Mouse (Mus musculus) stomach, postnatal 0 days (tissue): ENCODE data around the gene Col23a1. TPM values are rescaled to one million over a fixed set of nuclear protein-coding genes. Genes with fewer than 3 reads are reported as not detected.
A peak's percentile ranks its signal among the peaks of the same experiment; 100 is the strongest.
"Not testable (repeated sequence)": the region's sequence is repeated elsewhere in the genome, so short reads cannot be mapped to it uniquely, and the experiment has no call there.

Source experiments
- ATAC-seq: fragments of 200-750 bp; cut with Nextera tagmentation; 2 replicates; pipeline ENCODE4 v1.8.0; 2017; ENCODE audit not compliant: low FRiP score, low TSS enrichment
- DNase-seq: peaks from one replicate; pipeline ENCODE4 v3.0.0-alpha.2; 2016; ENCODE audit warnings: low spot score
- H3K27ac ChIP-seq: fragments of 300-500 bp; sonication (generic); replicated peaks from 2 replicates; pipeline ENCODE4 v1.5.1; 2014; ENCODE audit warnings: mild to moderate bottlenecking, control low read depth
- H3K27me3 ChIP-seq: fragments of 300-500 bp; sonication (generic); 2 replicates; pipeline ENCODE4 v1.6.1; 2014; ENCODE audit warnings: low read length; ENCODE audit not compliant: control insufficient read depth, insufficient read depth
- H3K36me3 ChIP-seq: fragments of 300-500 bp; sonication (generic); 2 replicates; pipeline ENCODE4 v1.6.1; 2014; ENCODE audit warnings: low read length, mixed read lengths; ENCODE audit not compliant: control insufficient read depth, insufficient read depth
- H3K4me1 ChIP-seq: fragments of 300-500 bp; sonication (generic); replicated peaks from 2 replicates; pipeline ENCODE4 v1.6.1; 2014; ENCODE audit warnings: antibody characterized with exemption; ENCODE audit not compliant: control insufficient read depth, insufficient read depth
- H3K4me2 ChIP-seq: fragments of 300-500 bp; sonication (generic); replicated peaks from 2 replicates; pipeline ENCODE4 v1.6.1; 2014; ENCODE audit warnings: low read depth, mild to moderate bottlenecking, control low read depth, moderate library complexity
- H3K4me3 ChIP-seq: fragments of 300-500 bp; sonication (generic); 2 replicates; pipeline ENCODE4 v1.5.1; 2014; ENCODE audit warnings: low read depth, low read length, control low read depth
- H3K9ac ChIP-seq: fragments of 300-500 bp; sonication (generic); 2 replicates; pipeline ENCODE4 v1.6.1; 2014; ENCODE audit warnings: mild to moderate bottlenecking, low read length, control low read depth, mixed read lengths
- H3K9me3 ChIP-seq: fragments of 300-500 bp; sonication (generic); 2 replicates; pipeline ENCODE4 v1.6.1; 2016; ENCODE audit warnings: low read length; ENCODE audit not compliant: control insufficient read depth
- CTCF ChIP-seq: IDR thresholded peaks from 2 replicates; pipeline ENCODE4 v1.5.1; 2016; ENCODE audit warnings: antibody characterized with exemption, low read depth, mild to moderate bottlenecking, moderate library complexity
- EP300 ChIP-seq: optimal IDR thresholded peaks from 2 replicates; pipeline ENCODE3; 2016; ENCODE audit warnings: antibody characterized with exemption
- WGBS: fragments of 180-500 bp; shearing (Covaris S2); extraction: QIAGEN DNeasy Blood & Tissue Kit; methylation state at CpG from one replicate; pipeline ENCODE4 v1.1.7; 2014; 5-methylcytosine and 5-hydroxymethylcytosine counted together
- polyA plus RNA-seq: library from polyadenylated mRNA; unstranded; fragments of >200 nt; fragmentation: Nextera tagmentation; extraction: Ambion mirVana; gene quantifications from 2 replicates; pipeline ENCODE4 v1.2.1, GENCODE M21; 2015

Col23a1 gene
- polyA plus RNA-seq, 1 experiment from 2014 or later: 2.5 TPM

GRCm38 (mm10) chr11:51614256-51614655 lies 324.5 kb downstream of the Col23a1 start:
- TF ChIP-seq EP300 (no peak), CTCF (no peak; the same call in 1 of the 2 replicates)
- Histone ChIP-seq H3K36me3 (no peaks in the 10 kb centered on the region), H3K27ac (peak overlapping the region; percentile 93), H3K4me3 (no peak overlapping the region), H3K9ac (no peak overlapping the region), H3K4me1 (peaks cover 3% of the 10 kb centered on the region; the same call in 1 of the 2 replicates), H3K9me3 (no peaks in the 10 kb centered on the region), H3K4me2 (no peak overlapping the region), H3K27me3 (no peaks in the 10 kb centered on the region)
- DNase-seq (no peak), ATAC-seq (no peak)
- 70% methylated on average over 8 of the region's 8 CpGs for WGBS

DNA sequence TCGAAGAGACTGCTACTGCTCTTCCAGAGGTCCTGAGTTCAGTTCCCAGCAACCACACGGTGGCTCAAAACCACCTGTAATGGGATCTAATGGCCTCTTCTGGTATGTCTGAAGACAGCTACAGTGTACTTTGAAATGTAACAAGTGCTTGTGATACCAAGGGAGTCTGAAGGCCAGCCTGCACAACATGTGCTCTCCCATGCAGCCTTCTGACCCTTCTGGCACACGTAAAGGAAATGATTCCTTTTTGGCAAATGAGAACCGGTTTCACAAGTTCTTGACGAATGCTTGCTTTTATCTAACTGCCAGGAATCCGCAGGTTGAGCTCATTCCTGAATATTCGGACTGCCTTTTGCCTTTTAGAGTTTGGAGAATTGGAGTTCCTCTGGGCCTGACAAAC lies 325.4 kb downstream of the Col23a1 start:
- no peaks in the 10 kb centered on the region for H3K36me3 ChIP-seq
- WGBS: 11% methylated on average over 7 of the region's 7 CpGs
- TF ChIP-seq EP300 (no peak), CTCF (no peak)
- no peaks in the 10 kb centered on the region for H3K27me3 ChIP-seq
- H3K4me1 ChIP-seq: peaks cover 3% of the 10 kb centered on the region
- peak overlapping the region; percentile 51 for H3K9ac ChIP-seq
- DNase-seq (peak; percentile 57), ATAC-seq (peak; percentile 36; the same call in 1 of the 2 replicates)
- H3K4me2 ChIP-seq: peak overlapping the region; percentile 53
- H3K9me3 ChIP-seq: no peaks in the 10 kb centered on the region
- H3K27ac ChIP-seq: peak overlapping the region; percentile 93
- H3K4me3 ChIP-seq: peak overlapping the region; percentile 25

GRCm38 (mm10) chr11:51615601-51616000 lies 325.9 kb downstream of the Col23a1 start:
- Histone ChIP-seq H3K9ac (peak overlapping the region; percentile 51), H3K27ac (peak overlapping the region; percentile 93), H3K4me1 (peaks cover 5% of the 10 kb centered on the region), H3K27me3 (no peaks in the 10 kb centered on the region), H3K9me3 (no peaks in the 10 kb centered on the region), H3K4me3 (peak overlapping the region; percentile 25), H3K4me2 (peak overlapping the region; percentile 53), H3K36me3 (no peaks in the 10 kb centered on the region)
- WGBS: 0% methylated on average over 14 of the region's 14 CpGs
- DNase-seq (peak; percentile 90), ATAC-seq (peak; percentile 80)
- TF ChIP-seq CTCF: no peak
- no peak for TF ChIP-seq EP300

GRCm38 (mm10) chr11:51616113-51616512 lies 326.4 kb downstream of the Col23a1 start:
- ATAC-seq, DNase-seq, H3K9me3 ChIP-seq, H3K27me3 ChIP-seq, H3K36me3 ChIP-seq, H3K4me1 ChIP-seq: not testable (repeated sequence)
- H3K4me2 ChIP-seq: peak overlapping the region; percentile 53
- peak overlapping the region; percentile 25; the same call in 1 of the 2 replicates for H3K4me3 ChIP-seq
- peak overlapping the region; percentile 93 for H3K27ac ChIP-seq
- WGBS: 82% methylated on average over 7 of the region's 7 CpGs
- H3K9ac ChIP-seq: peak overlapping the region; percentile 51

- Histone ChIP-seq H3K4me3 (no peak overlapping the region), H3K27me3 (no peaks in the 10 kb centered on the region), H3K9me3 (no peaks in the 10 kb centered on the region), H3K4me2 (no peak overlapping the region), H3K36me3 (0 out of 2 replicates have a peak, but pooled peaks cover 4% of the 10 kb centered on the region), H3K27ac (no peak overlapping the region), H3K4me1 (peaks cover 5% of the 10 kb centered on the region), H3K9ac (no peak overlapping the region)
- DNase-seq: peak; percentile 70
- TF ChIP-seq CTCF (peak; percentile 91), EP300 (no peak)
- no peak for ATAC-seq
- WGBS: 2% methylated on average over 4 of the region's 4 CpGs
Measured at GRCm38 (mm10) chr11:51617693-51618092, 328.0 kb downstream of the Col23a1 start.

DNA sequence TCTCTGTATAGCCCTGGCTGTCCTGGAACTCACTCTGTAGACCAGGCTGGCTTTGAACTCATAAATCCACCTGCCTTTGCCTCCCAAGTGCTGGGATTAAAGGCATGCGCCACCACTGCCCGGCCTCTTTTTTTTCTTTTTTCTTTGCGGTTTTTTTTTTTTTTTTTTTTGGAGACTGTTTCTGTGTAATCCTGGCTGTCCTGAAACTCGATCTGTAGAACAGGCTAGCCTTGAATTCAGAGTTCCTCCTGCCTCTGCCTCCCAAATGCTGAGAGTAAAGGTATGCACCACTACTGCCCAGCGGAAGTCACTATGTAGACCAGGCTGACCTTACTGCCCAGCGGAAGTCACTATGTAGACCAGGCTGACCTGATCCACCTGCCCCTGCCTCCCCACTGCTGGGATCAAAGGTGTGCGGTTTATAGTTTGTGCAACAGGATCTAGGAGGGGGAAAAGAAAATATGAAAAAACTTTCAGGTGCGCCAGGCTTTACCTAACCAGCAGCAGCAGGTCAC lies 329.2 kb downstream of the Col23a1 start:
- 0 out of 2 replicates have a peak, but pooled peaks cover 9% of the 10 kb centered on the region for H3K36me3 ChIP-seq
- no peak overlapping the region for H3K9ac ChIP-seq
- H3K27me3 ChIP-seq: no peaks in the 10 kb centered on the region
- TF ChIP-seq CTCF (no peak), EP300 (no peak)
- H3K4me1 ChIP-seq: peaks cover 5% of the 10 kb centered on the region
- peak overlapping the region; percentile 28; the same call in 1 of the 2 replicates for H3K4me3 ChIP-seq
- ATAC-seq (no peak; the same call in 1 of the 2 replicates), DNase-seq (no peak)
- no peaks in the 10 kb centered on the region for H3K9me3 ChIP-seq
- 42% methylated on average over 8 of the region's 8 CpGs for WGBS
- peak overlapping the region; percentile 49 for H3K4me2 ChIP-seq
- no peak overlapping the region for H3K27ac ChIP-seq
